Mouse (Mus musculus) spleen, adult 2 months (tissue): ENCODE measurements around the gene Mid1.
"Not testable (repeated sequence)": the region's sequence is repeated elsewhere in the genome, so short reads cannot be mapped to it uniquely, and the experiment has no call there.

Source experiments
- CTCF ChIP-seq: fragments of 200-500 bp; IDR thresholded peaks from 2 replicates; pipeline ENCODE4 v1.5.1; 2011; ENCODE audit warnings: mild to moderate bottlenecking, inconsistent platforms; ENCODE audit not compliant: insufficient read depth, insufficient read length, insufficient replicate concordance; ENCODE audit errors: extremely low read depth
- POLR2A ChIP-seq: fragments of 200-500 bp; IDR thresholded peaks from 2 replicates; pipeline ENCODE4 v1.6.1; 2011; ENCODE audit warnings: low read depth, low read length, inconsistent platforms

GRCm38 (mm10) chrX:169984853-169985252 lies 299.9 kb downstream of the Mid1 start:
- not testable (repeated sequence) for TF ChIP-seq CTCF, POLR2A
